Mouse (Mus musculus): ENCODE results near the gene Uqcc1. TPM values are rescaled to one million over a fixed set of nuclear protein-coding genes. Genes with fewer than 3 reads are reported as not detected.

The Uqcc1 gene
- total RNA-seq, 2 experiments from 2014 or later, result 248 to 268 TPM

Other genes with a start within 250 kb of the Uqcc1 start
- 10 to 100 TPM; 82.1 to 82.5 TPM for gene Trpc4ap, start 237.9 kb downstream of the Uqcc1 start, total RNA-seq (2021)
- gene Edem2, start 200.8 kb downstream of the Uqcc1 start, total RNA-seq (2021), result 1 to 10 TPM; 7.0 to 7.1 TPM
- not detected for gene Gm17581, start 194.4 kb downstream of the Uqcc1 start, total RNA-seq (2021)
- gene Procr, start 179.2 kb downstream of the Uqcc1 start, total RNA-seq (2021), result 1 to 10 TPM; 3.5 to 4.7 TPM
- under 1 TPM in 1 of 2 experiments, not detected in 1; 0.08 TPM for gene Mmp24, start 155.0 kb downstream of the Uqcc1 start, total RNA-seq (2021)
- 10 to 100 TPM; 24.8 to 25.7 TPM for gene BC029722, start 110.9 kb downstream of the Uqcc1 start, total RNA-seq (2021)
- 10 to 100 TPM; 51.1 to 52.0 TPM for gene Eif6, start 103.4 kb downstream of the Uqcc1 start, total RNA-seq (2021)
- gene Fam83c, start 95.5 kb downstream of the Uqcc1 start, total RNA-seq (2021), result not detected
- gene Gm15557, start 10.4 kb upstream of the Uqcc1 start, total RNA-seq (2021), result not detected
- gene Gdf5, start 15.1 kb upstream of the Uqcc1 start, total RNA-seq (2021), result not detected
- 1 to 10 TPM; 4.9 to 5.7 TPM for gene Cep250, start 26.1 kb upstream of the Uqcc1 start, total RNA-seq (2021)
- under 1 TPM; 0.10 to 0.61 TPM for gene 6430550D23Rik, start 77.7 kb upstream of the Uqcc1 start, total RNA-seq (2021)
- 10 to 100 TPM; 59.4 to 62.7 TPM for gene Ergic3, start 77.7 kb upstream of the Uqcc1 start, total RNA-seq (2021)
- not detected for gene Fer1l4, start 122.6 kb upstream of the Uqcc1 start, total RNA-seq (2021)
- gene Spag4, start 134.9 kb upstream of the Uqcc1 start, total RNA-seq (2021), result 1 to 10 TPM in 1 of 2 experiments, under 1 TPM in 1; 0.75 to 1.4 TPM
- 10 to 100 TPM; 15.6 to 18.4 TPM for gene Cpne1, start 181.7 kb upstream of the Uqcc1 start, total RNA-seq (2021)
- gene Rbm12, start 181.7 kb upstream of the Uqcc1 start, total RNA-seq (2021), result 10 to 100 TPM; 13.2 to 14.2 TPM
- gene Gm28036, start 196.8 kb upstream of the Uqcc1 start, total RNA-seq (2021), result 10 to 100 TPM; 10.3 to 12.9 TPM
- 100 to 1,000 TPM; 324 to 347 TPM for gene Romo1, start 213.7 kb upstream of the Uqcc1 start, total RNA-seq (2021)
- gene Nfs1, start 213.9 kb upstream of the Uqcc1 start, total RNA-seq (2021), result 10 to 100 TPM; 81.0 to 81.3 TPM
- gene Rbm39, start 249.9 kb upstream of the Uqcc1 start, total RNA-seq (2021), result 100 to 1,000 TPM; 140 to 164 TPM